Mouse (Mus musculus) lung, embryonic 15.5 days (tissue): ENCODE data around the gene Psmb4. TPM values are rescaled to one million over a fixed set of nuclear protein-coding genes. Genes with fewer than 3 reads are reported as not detected.

ENCODE experiments used
- ATAC-seq: fragments of 200-750 bp; cut with Nextera tagmentation; 2 replicates; pipeline ENCODE4 v1.8.0; 2017; ENCODE audit warnings: moderate number of reproducible peaks, borderline replicate concordance; ENCODE audit not compliant: low FRiP score, low TSS enrichment; ENCODE audit errors: extremely low read depth
- H3K27ac ChIP-seq: fragments of 300-500 bp; sonication (generic); 2 replicates; pipeline ENCODE4 v1.5.1; 2015; ENCODE audit warnings: moderate library complexity, mild to moderate bottlenecking, inconsistent platforms
- H3K27me3 ChIP-seq: fragments of 300-500 bp; sonication (generic); 2 replicates; pipeline ENCODE4 v1.6.1; 2015; ENCODE audit warnings: inconsistent platforms
- H3K36me3 ChIP-seq: fragments of 300-500 bp; sonication (generic); 2 replicates; pipeline ENCODE4 v1.6.1; 2015; ENCODE audit warnings: inconsistent platforms
- H3K4me1 ChIP-seq: fragments of 300-500 bp; sonication (generic); 2 replicates; pipeline ENCODE4 v1.6.1; 2015; ENCODE audit warnings: inconsistent platforms
- H3K4me2 ChIP-seq: fragments of 300-500 bp; sonication (generic); 2 replicates; pipeline ENCODE4 v1.6.1; 2015; ENCODE audit warnings: inconsistent platforms, mild to moderate bottlenecking, moderate library complexity
- H3K4me3 ChIP-seq: fragments of 300-500 bp; sonication (generic); 2 replicates; pipeline ENCODE4 v1.5.1; 2015; ENCODE audit warnings: mild to moderate bottlenecking, inconsistent platforms
- H3K9ac ChIP-seq: fragments of 300-500 bp; sonication (generic); 2 replicates; pipeline ENCODE4 v1.6.1; 2015; ENCODE audit warnings: inconsistent platforms
- H3K9me3 ChIP-seq: fragments of 300-500 bp; sonication (generic); 2 replicates; pipeline ENCODE4 v1.6.1; 2016; ENCODE audit warnings: inconsistent platforms
- WGBS: fragments of 180-500 bp; shearing (Covaris S2); methylation state at CpG from one replicate; pipeline ENCODE4 v1.1.7; 2015; 5-methylcytosine and 5-hydroxymethylcytosine counted together
- polyA plus RNA-seq: library from polyadenylated mRNA; unstranded; fragments of >200 nt; fragmentation: Nextera tagmentation; extraction: Ambion mirVana; gene quantifications from 2 replicates; pipeline ENCODE4 v1.2.1, GENCODE M21; 2015

The Psmb4 gene
- polyA plus RNA-seq, 1 experiment from 2014 or later = 336 TPM

DNA sequence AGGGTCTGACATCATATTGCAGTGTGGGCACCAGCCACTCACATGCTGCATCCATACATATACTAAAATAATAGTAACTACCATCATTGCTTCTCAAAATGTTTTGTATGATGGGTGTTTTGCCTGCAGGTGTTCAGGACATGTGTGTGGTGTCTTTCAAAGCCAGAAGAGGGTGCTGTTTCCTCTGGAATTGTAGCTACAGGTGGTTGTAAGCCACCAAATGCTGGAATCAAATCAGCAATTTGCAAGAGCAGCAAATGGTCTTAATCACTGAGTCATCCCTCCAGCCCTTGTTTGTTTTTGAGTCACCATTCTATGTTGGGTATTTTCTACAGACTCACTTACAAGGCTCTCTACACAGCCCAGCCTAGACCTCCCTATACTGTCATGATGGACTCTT, 1.8 kb upstream of the Psmb4 start:
- Histone ChIP-seq H3K9ac (no peak overlapping the region), H3K4me3 (no peak overlapping the region), H3K27ac (no peak overlapping the region), H3K36me3 (peaks cover 14% of the 10 kb centered on the region), H3K4me1 (peaks cover 15% of the 10 kb centered on the region), H3K27me3 (no peaks in the 10 kb centered on the region), H3K4me2 (no peak overlapping the region), H3K9me3 (no peaks in the 10 kb centered on the region)
- ATAC-seq = no peak

DNA sequence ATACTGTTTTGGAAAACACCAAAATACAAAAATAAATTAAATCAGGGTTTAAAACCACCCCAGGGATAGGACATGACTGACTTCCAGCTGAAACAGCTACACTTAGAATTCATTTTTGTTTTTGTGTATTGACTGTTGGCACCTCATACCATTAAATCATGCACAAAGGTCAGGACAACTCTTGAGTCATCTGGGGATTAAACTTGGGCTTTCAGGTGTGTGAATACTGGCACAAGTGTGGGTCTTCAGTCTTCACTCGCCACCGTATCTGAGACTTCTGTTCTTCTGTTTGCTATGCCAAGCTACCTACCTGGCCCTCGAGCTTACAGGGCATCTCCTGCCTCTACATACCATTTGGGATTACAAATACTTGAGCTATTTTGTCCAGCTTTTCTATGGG, 4.2 kb downstream of the Psmb4 start:
- no peak overlapping the region for H3K4me2 ChIP-seq
- H3K4me1 ChIP-seq = peaks cover 15% of the 10 kb centered on the region
- WGBS = 79% methylated on average over 3 of the region's 3 CpGs
- H3K27me3 ChIP-seq = no peaks in the 10 kb centered on the region
- ATAC-seq = no peak
- H3K36me3 ChIP-seq = peaks cover 69% of the 10 kb centered on the region
- no peak overlapping the region for H3K27ac ChIP-seq
- H3K4me3 ChIP-seq = no peak overlapping the region
- no peak overlapping the region for H3K9ac ChIP-seq
- no peaks in the 10 kb centered on the region for H3K9me3 ChIP-seq

GRCm38 (mm10) chr3:94881840-94882239, 4.9 kb downstream of the Psmb4 start:
- Histone ChIP-seq H3K36me3 (peaks cover 77% of the 10 kb centered on the region), H3K27me3 (no peaks in the 10 kb centered on the region), H3K4me3 (no peak overlapping the region), H3K4me2 (no peak overlapping the region), H3K9me3 (no peaks in the 10 kb centered on the region), H3K4me1 (peaks cover 11% of the 10 kb centered on the region), H3K27ac (no peak overlapping the region), H3K9ac (no peak overlapping the region)
- no peak for ATAC-seq
- WGBS = 74% methylated on average over 4 of the region's 4 CpGs

GRCm38 (mm10) chr3:94878618-94879017, 8.1 kb downstream of the Psmb4 start:
- no peak for ATAC-seq
- WGBS = 87% methylated on average over 6 of the region's 6 CpGs

DNA sequence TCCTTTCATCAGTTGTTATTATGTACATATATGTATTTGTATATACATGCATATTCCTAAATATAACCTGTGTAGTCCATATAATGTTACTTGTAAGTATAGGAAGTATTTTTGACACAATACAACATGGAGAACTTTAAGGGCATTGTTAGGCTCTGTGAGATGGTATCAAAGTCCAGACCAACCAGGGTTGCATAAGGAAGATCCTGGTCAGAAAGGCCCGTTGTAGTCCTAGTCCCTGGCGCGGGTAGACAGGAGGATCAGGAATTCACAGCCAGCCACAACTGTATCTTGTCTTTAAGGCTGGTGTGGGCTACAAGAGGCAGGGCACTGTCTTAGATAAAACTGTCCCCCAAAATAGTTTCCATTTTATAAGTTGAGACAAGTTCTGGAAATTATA, 17.8 kb downstream of the Psmb4 start:
- Histone ChIP-seq H3K4me2 (no peak overlapping the region), H3K27ac (no peak overlapping the region), H3K9ac (no peak overlapping the region), H3K36me3 (peaks cover 80% of the 10 kb centered on the region), H3K9me3 (no peaks in the 10 kb centered on the region), H3K4me1 (no peaks in the 10 kb centered on the region), H3K27me3 (no peaks in the 10 kb centered on the region), H3K4me3 (no peak overlapping the region)
- no peak for ATAC-seq
- 94% methylated on average over 3 of the region's 3 CpGs for WGBS

More at GRCm38 (mm10) chr3:94878618-94879017, 8.1 kb downstream of the Psmb4 start:
- Histone ChIP-seq H3K36me3 (peaks cover 96% of the 10 kb centered on the region), H3K9me3 (no peaks in the 10 kb centered on the region), H3K9ac (no peak overlapping the region), H3K4me1 (no peaks in the 10 kb centered on the region), H3K4me2 (no peak overlapping the region), H3K4me3 (no peak overlapping the region), H3K27me3 (no peaks in the 10 kb centered on the region), H3K27ac (no peak overlapping the region)

DNA sequence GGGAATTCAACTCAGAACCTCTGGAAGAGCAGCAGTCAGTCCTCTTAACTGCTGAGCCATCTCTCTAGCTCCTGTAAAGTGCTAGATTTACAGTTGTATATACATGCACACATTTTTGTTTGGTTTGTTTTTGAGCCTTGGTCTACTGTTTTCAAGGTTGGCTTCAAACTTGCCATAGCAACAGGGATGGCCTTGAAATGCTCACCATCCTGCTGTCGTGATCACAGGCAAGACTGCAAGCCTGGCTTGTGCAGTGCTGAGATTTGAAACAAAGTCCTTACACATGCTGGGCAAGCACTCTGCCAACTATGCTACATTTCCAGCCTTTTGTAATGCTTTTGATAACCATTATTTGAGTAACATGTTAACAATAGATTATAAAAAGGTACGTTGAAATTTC, 27.3 kb downstream of the Psmb4 start:
- peaks cover 81% of the 10 kb centered on the region for H3K36me3 ChIP-seq
- no peak overlapping the region for H3K4me2 ChIP-seq
- H3K27me3 ChIP-seq = no peaks in the 10 kb centered on the region
- H3K9me3 ChIP-seq = no peaks in the 10 kb centered on the region
- no peaks in the 10 kb centered on the region for H3K4me1 ChIP-seq
- no peak overlapping the region for H3K4me3 ChIP-seq
- no peak overlapping the region for H3K27ac ChIP-seq
- ATAC-seq = no peak
- H3K9ac ChIP-seq = no peak overlapping the region
- WGBS = 79% methylated on average over 2 of the region's 2 CpGs

DNA sequence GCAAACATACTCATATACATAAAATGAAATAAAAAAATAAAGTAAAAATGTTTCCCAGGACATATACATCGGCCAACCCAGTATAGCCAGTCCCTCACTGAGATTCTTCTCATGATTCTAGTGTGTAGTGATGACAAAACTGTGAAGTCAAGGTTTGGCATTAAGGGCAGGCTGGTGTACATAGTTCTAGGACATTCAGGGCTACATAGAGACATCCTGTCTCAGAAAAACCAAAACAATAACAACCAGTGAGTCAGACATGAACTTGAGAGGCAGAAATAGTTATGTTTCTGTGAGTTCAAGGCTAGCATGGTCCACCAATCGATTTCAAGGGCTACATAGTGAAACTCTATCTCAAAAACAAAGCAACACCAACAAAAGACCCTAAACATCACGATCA, 34.5 kb downstream of the Psmb4 start:
- Histone ChIP-seq H3K4me2 (no peak overlapping the region), H3K4me1 (peaks cover 10% of the 10 kb centered on the region; the same call in 1 of the 2 replicates), H3K4me3 (no peak overlapping the region), H3K27me3 (no peaks in the 10 kb centered on the region), H3K36me3 (peaks cover 30% of the 10 kb centered on the region), H3K9me3 (no peaks in the 10 kb centered on the region), H3K27ac (no peak overlapping the region), H3K9ac (no peak overlapping the region)
- ATAC-seq = no peak
- 88% methylated on average over 3 of the region's 3 CpGs for WGBS

DNA sequence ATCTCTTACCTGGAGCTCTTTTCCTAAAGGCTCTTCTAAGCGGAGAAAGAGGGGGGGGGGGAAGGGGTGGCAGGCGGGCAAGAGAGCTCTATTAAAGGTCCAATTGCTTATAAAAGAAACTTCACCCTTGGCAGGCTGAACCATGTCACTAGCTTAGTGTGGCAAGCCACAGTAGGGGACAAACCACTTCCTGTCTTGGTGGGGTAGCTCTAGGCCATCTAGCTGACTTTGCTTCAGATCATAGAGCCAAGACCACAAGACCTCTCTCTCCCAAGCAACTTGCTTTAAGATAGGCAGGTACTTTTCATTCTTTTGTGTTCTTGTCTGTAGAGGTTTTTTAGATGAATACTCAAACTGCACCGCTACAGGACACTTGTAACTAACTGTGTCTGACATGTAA, 35.0 kb downstream of the Psmb4 start:
- no peak overlapping the region for H3K4me2 ChIP-seq
- no peaks in the 10 kb centered on the region for H3K27me3 ChIP-seq
- WGBS = 63% methylated on average over 3 of the region's 3 CpGs

GRCm38 (mm10) chr3:94849338-94849737, 37.4 kb downstream of the Psmb4 start:
- Histone ChIP-seq H3K36me3 (peaks cover 5% of the 10 kb centered on the region; the same call in 1 of the 2 replicates), H3K9ac (no peak overlapping the region), H3K27ac (no peak overlapping the region), H3K4me2 (no peak overlapping the region), H3K4me1 (peaks cover 15% of the 10 kb centered on the region), H3K9me3 (no peaks in the 10 kb centered on the region), H3K4me3 (no peak overlapping the region), H3K27me3 (no peaks in the 10 kb centered on the region)
- WGBS = 18% methylated on average over 1 of the region's 1 CpGs
- ATAC-seq = no peak

More for the DNA sequence above, 35.0 kb downstream of the Psmb4 start:
- H3K36me3 ChIP-seq = peaks cover 25% of the 10 kb centered on the region
- no peak overlapping the region for H3K27ac ChIP-seq
- H3K4me3 ChIP-seq = no peak overlapping the region
- H3K9ac ChIP-seq = no peak overlapping the region
- no peaks in the 10 kb centered on the region for H3K9me3 ChIP-seq
- H3K4me1 ChIP-seq = peaks cover 10% of the 10 kb centered on the region; the same call in 1 of the 2 replicates
- no peak for ATAC-seq

DNA sequence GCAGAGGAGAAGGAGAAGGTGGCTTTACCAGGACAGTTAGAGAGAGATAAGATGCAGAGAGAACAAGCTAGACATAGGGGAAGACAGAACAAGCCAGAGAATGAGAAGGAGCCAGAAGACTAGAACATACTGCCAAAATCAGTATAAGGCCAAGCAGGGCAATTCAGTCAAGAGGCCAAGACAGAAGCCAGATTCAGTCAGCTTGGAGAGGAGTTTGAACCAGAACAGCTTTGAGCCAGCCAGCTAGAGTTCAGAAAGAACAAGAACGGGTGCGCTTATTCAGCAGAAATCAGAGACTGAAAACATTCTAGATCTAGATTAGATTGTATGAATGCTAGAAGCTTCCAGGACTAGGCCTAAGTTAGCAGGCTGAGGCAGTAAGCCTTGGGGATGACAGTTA, 39.4 kb downstream of the Psmb4 start:
- no peak overlapping the region for H3K9ac ChIP-seq
- no peak overlapping the region for H3K27ac ChIP-seq
- no peak for ATAC-seq
- no peaks in the 10 kb centered on the region for H3K36me3 ChIP-seq
- H3K4me2 ChIP-seq = no peak overlapping the region
- no peaks in the 10 kb centered on the region for H3K9me3 ChIP-seq
- peaks cover 15% of the 10 kb centered on the region for H3K4me1 ChIP-seq
- 81% methylated on average over 2 of the region's 2 CpGs for WGBS
- no peak overlapping the region for H3K4me3 ChIP-seq
- H3K27me3 ChIP-seq = no peaks in the 10 kb centered on the region

DNA sequence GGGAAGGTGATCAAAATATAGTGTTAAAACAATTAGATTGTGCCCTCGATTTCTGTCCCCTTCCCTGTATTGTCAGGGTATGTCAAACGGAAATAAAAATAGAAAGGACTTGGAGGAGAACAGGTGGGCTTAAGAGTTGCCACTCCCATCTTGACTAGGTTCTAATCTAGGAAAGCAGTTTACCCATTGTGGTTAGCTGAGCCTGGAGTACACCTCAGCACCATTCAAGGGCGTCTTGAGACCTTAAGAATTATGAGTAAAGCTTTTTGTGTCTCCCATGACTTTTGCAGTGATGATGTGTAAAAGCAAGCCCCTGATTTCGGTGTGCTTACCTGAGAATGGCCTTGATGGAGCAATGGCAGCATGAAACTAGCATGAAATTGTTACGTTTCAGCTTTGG, 47.7 kb downstream of the Psmb4 start:
- 0 out of 2 replicates have a peak overlapping the region, but pooled peaks have one; percentile 29 for H3K27ac ChIP-seq
- no peak for ATAC-seq

DNA sequence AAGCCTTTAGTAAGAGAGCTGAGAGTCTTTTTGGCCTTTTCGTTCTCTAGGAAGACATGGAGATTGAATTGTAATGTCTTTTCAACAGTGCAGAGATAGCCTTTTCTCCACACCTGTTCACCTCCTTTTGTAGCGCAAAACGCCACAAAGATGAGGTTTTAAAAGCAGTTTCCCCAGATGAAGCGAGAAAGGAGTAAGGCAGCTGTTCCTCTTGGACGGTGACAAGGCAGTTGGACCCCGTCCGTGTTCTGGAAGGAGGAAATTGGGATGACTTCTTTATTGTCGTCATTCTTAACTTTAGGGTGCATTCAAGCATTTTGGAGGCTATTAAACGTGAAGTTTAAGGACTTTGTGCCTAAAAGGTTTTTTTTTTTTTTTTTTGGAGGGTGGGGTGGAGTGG, 48.1 kb downstream of the Psmb4 start:
- no peak for ATAC-seq
- no peaks in the 10 kb centered on the region for H3K9me3 ChIP-seq
- no peaks in the 10 kb centered on the region for H3K27me3 ChIP-seq
- peaks cover 22% of the 10 kb centered on the region for H3K4me1 ChIP-seq
- peak overlapping the region; percentile 83 for H3K9ac ChIP-seq
- H3K27ac ChIP-seq = peak overlapping the region; percentile 99
- 5% methylated on average over 9 of the region's 9 CpGs for WGBS
- no peaks in the 10 kb centered on the region for H3K36me3 ChIP-seq
- H3K4me3 ChIP-seq = peak overlapping the region; percentile 74
- peak overlapping the region; percentile 70 for H3K4me2 ChIP-seq

More for the DNA sequence above, 47.7 kb downstream of the Psmb4 start:
- peak overlapping the region; percentile 74 for H3K4me3 ChIP-seq
- peak overlapping the region; percentile 70 for H3K4me2 ChIP-seq
- H3K4me1 ChIP-seq = peaks cover 22% of the 10 kb centered on the region
- no peaks in the 10 kb centered on the region for H3K27me3 ChIP-seq
- no peaks in the 10 kb centered on the region for H3K36me3 ChIP-seq
- H3K9me3 ChIP-seq = no peaks in the 10 kb centered on the region
- no peak overlapping the region; the same call in 1 of the 2 replicates for H3K9ac ChIP-seq
- WGBS = 52% methylated on average over 5 of the region's 5 CpGs

DNA sequence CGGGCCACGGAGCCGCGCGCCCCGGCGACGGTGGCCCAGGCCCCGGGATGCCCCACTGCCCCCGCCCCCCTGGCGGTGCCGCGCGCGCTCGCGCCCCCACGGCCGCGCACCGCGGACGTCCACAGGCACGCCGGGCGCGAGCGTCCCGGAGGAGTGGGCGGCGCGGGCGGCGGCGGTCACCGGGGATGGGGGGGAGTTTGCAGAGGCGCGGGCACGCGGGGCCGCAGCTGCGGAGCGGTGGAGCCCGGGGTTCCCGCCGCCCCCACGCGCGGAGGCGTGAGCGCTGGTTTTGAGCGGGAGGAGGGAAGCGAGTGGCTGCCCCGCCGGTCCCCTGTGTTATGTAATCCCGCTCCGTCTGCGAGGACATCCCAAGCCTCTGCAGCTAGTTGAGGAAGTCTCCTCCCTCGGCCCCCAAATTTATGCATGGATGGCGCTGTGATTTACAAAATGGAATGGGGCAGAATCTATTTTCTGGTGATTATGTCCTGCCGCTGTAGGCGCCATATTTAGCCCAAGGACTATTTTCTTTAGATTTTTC, 48.7 kb downstream of the Psmb4 start:
- Histone ChIP-seq H3K27ac (peak overlapping the region; percentile 99), H3K36me3 (no peaks in the 10 kb centered on the region), H3K27me3 (no peaks in the 10 kb centered on the region), H3K4me3 (peak overlapping the region; percentile 74), H3K4me2 (peak overlapping the region; percentile 70), H3K9ac (peak overlapping the region; percentile 83), H3K9me3 (no peaks in the 10 kb centered on the region), H3K4me1 (peaks cover 22% of the 10 kb centered on the region)
- peak; percentile 78 for ATAC-seq
- 1% methylated on average over 41 of the region's 62 CpGs for WGBS
